Comparison of ENCODE assay signal across 9 mouse cellular contexts in the genomic region with DNA sequence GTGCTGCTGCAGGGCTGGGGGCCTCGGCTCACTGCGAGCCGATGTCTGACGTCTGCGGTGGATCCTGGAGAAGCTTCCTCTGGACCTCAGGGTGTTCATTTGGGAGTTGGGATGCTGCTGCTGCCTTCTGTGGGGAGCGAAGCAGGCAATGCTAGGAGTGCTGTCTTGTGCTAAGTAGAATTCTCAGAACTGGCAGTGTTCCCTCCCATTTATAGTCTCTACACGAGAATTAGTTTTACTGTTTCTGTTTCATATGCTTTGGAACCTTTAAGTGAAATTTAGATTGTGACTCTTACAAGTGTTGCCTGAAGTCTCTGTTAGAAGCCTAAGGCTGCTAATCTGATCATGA.
A peak's percentile ranks its signal among the peaks of the same experiment; 100 is the strongest.
DNase-seq lines count a peak whose midpoint lies in the region; ATAC-seq and TF ChIP-seq lines count a peak whose summit lies in the region.
"Had no signal": no experiment of that assay in that cellular context is flagged by ENCODE, and none has a peak within 500 bp of the region (broad histone marks: within the 10 kb centered on the region; RNA-seq: fewer than 3 reads in every experiment).

No protein-coding gene starts in this region.

- WGBS in forebrain, embryonic 12.5 days: 69% methylated on average over 7 of the region's 7 CpGs
- WGBS in midbrain, embryonic 16.5 days: 65% methylated on average over 7 of the region's 7 CpGs

- H3K36me3 ChIP-seq in forebrain, embryonic 12.5 days (replicated peaks): 0 out of 2 replicates have a peak, but pooled peaks cover 3% of the 10 kb centered on the region
- no peaks in the 10 kb centered on the region for H3K36me3 ChIP-seq in midbrain, embryonic 16.5 days (ENCODE audit: control insufficient read depth, insufficient read depth, low read length)

- peak; percentile 47 for ATAC-seq in frontal cortex, adult (ENCODE audit: low TSS enrichment)
- ATAC-seq in forebrain, embryonic 12.5 days (ENCODE audit: low FRiP score): no peak
- ATAC-seq in midbrain, embryonic 16.5 days: no peak

- H3K9me3 ChIP-seq in forebrain, embryonic 12.5 days: no peaks in the 10 kb centered on the region
- no peaks in the 10 kb centered on the region for H3K9me3 ChIP-seq in midbrain, embryonic 16.5 days (replicated peaks; ENCODE audit: control insufficient read depth, low read length, poor library complexity, severe bottlenecking)

- no peak overlapping the region for H3K4me3 ChIP-seq in layer of hippocampus, adult 2 months
- H3K4me3 ChIP-seq in forebrain, embryonic 12.5 days (replicated peaks): no peak overlapping the region
- no peak overlapping the region for H3K4me3 ChIP-seq in midbrain, embryonic 16.5 days (ENCODE audit: low read depth, low read length)

- DNase-seq in frontal cortex, postnatal 36 days (ENCODE audit: low spot score in 2 of 2): no peak
- DNase-seq in layer of hippocampus, adult 2 months (ENCODE audit: low spot score in 2 of 2): no peak
- DNase-seq in layer of hippocampus, adult 11-12 months (ENCODE audit: low spot score): no peak
- DNase-seq in adipocyte (ENCODE audit: low spot score): no peak
- DNase-seq in cerebellum, adult 9-10 months: no peak
- DNase-seq: spleen, adult 18-20 months had no signal

- no peaks in the 10 kb centered on the region for H3K27me3 ChIP-seq in forebrain, embryonic 12.5 days
- H3K27me3 ChIP-seq in midbrain, embryonic 16.5 days (ENCODE audit: control insufficient read depth, insufficient read depth, low read depth, low read length): no peaks in the 10 kb centered on the region

- peaks cover 80% of the 10 kb centered on the region for H3K4me1 ChIP-seq in forebrain, embryonic 12.5 days
- peaks cover 46% of the 10 kb centered on the region for H3K4me1 ChIP-seq in midbrain, embryonic 16.5 days (ENCODE audit: control insufficient read depth, insufficient read depth, low read length)

- no peak overlapping the region for H3K9ac ChIP-seq in forebrain, embryonic 12.5 days
- H3K9ac ChIP-seq in midbrain, embryonic 16.5 days (ENCODE audit: low read depth, low read length): no peak overlapping the region

- no peak for TF ChIP-seq CTCF in layer of hippocampus, adult 2 months (conservative IDR thresholded peaks at IDR 0.05)

- no peak overlapping the region for H3K4me2 ChIP-seq in forebrain, embryonic 12.5 days
- no peak overlapping the region for H3K4me2 ChIP-seq in midbrain, embryonic 16.5 days (ENCODE audit: low read length)

- peak overlapping the region; percentile 6; the same call in 1 of the 2 replicates for H3K27ac ChIP-seq in layer of hippocampus, adult 2 months
- H3K27ac ChIP-seq in forebrain, embryonic 12.5 days: peak overlapping the region; percentile 75; the same call in 1 of the 2 replicates
- peak overlapping the region; percentile 6; the same call in 1 of the 2 replicates for H3K27ac ChIP-seq in midbrain, embryonic 16.5 days (ENCODE audit: low read length)

Comparison
In these comparisons a context has a peak if more than half of its experiments do, and no peak if none do; other contexts are left out.
1. H3K27ac ChIP-seq: peak in every context shown above with its lines; median percentile 75 in forebrain, embryonic 12.5 days; 6 in layer of hippocampus, adult 2 months; 6 in midbrain, embryonic 16.5 days.